Mouse (Mus musculus) spleen, postnatal 14 days (tissue): ENCODE data around the gene Crybg2.

ENCODE experiments used
- DNase-seq, 2 experiments: peaks; one replicate each; pipeline ENCODE4 v3.0.0; 2021 to 2022; ENCODE audit warnings: low spot score in 2 of 2

Crybg2 gene

DNA sequence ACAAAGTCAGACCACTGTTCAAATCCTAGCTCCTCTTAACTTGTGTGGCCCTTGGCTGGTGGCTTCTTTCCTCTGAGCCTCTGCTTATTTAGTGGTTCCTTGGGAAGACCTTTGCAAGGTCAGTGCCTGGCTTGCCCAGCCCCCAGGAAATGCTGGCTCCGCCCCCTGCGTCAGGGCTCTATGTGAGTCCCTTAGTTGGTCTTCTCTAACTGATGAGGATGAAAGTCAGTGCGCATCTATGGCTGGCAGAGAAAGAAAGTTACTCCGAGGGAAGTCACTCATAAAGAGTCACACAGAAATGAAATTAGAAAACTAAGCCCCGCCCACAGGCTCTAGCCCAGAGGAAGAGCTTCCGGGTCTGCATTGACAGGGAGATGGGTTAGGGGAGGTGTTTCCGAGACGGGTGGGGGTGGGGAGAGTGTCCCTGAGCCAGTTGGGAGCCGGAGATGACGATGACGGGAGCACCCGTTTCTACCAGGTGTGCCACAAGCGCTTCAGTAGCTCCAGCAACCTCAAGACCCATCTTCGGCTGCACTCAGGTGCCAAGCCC lies 2.4 kb upstream of the Crybg2 start:
- no peak for DNase-seq

DNA sequence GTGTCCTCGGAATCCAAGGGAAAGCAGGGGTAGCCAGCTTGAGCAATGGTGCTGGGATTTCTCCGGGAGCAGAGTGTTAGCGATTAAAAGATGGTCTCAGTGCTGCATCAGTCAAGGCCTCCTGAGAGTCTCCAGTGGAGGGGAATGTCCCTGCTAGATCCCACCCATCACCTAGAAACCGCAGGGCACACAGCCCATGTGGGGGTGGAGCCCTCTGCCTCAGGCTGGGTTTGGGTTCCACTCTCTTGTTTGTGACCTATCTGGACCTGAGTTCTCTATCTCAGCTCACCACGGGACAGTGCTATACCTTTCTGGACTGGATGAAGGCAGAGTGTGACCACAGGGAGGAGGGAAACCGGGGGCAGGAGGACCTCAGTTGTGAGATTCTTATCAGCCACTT lies 1.7 kb upstream of the Crybg2 start:
- no peak for DNase-seq

DNA sequence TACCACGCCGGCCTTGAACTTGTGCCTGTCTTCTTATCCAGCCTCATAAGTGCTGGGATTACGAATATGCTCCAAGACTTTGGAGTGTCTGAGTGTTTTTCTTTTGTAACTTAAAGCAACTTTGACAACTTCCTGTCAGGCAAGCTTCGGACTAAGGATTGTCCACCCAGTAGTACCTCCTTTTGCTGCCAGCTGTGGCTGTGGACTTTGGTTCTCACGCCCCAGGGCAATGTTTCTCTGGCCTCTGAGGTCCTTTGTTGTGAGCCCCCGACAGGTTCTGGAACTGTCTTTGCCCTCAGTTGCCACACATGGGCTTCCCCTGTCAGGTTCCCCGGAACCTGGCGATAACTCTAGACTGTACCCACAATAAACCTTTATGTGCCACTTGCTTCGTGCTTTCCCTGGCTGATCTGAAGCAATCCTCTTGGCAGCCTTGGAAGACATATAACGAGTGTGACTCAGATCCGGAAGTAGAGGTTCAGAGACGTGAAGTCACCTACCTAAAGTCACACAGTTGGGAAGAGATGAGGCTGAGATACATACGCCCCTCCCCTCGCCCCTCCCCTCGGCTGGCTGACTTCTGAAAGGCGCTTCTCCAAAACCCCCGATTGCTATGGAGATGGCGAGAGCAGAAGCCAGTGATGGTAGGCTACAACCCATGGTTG lies 683 bp downstream of the Crybg2 start:
- no peak for DNase-seq

DNA sequence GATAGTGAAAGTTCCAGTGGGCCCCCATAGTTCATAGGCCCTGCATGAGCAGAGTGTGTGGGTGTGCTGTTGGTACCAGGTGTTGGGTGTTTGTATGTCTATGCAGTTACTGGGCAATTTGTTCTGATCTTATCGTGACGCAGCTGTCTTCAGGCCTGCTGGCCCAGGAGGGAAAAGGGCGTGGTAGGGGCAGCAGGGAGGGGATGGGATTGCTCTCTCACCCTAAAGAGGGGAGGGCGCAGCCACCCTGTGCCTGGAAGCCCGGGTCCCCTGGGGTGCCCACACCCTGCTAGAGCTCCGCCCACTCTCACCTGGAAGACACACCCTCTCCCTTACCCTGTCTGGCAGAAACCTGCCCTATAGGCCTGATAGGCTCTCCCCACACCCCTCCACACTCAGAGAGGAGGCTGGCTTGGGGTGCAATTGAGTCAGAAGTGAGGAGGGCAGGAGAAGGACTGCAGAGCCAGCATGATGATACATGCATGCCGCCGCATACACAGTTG lies 1.4 kb downstream of the Crybg2 start:
- no peak for DNase-seq

DNA sequence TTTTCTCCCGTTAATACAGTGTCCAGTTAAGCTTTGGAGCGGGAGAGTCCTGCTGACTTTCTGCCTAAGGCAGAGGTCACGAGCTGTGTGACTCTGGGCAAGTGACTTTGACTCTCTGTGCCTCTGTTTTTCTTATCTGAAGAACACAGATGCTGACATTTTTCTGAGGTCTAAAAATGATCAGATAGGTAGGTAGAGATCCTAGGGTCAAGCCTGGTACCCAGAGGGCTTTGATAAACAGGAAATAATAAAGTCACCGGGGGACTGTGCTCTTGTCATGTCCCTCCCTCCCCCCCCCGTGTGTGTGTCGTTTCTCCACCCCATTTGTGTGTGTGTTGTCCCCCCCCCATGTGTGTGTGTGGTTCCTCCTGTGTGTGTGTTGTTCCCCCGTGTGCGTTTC lies 1.9 kb downstream of the Crybg2 start:
- no peak for DNase-seq

DNA sequence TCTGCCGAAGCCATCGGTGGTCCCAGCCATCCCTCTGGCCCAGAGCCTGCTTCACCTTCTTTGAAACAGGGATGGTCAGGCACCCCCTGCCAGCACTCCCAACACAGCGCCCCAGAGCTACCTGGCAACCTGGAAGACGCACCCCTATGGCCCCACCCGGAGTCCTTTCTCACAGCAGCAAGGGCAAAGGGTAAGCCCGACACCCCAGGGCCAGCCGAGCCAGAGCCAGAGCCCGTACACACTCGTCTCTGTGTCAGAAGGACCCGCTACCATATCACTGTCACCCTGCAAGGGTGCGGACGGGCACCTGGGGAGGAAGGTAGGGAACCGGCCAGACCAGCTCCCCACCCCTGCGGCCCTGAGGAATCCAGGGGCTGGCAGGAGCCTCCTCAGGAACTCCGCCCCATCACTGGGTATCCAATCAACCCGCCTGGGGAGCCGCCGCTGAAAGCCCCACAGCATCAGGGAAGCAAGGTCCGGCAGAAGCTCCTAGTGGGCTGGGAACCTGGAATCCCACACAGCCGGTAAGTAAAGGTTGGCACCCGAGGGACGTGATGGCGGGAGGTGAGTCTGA lies 4.9 kb downstream of the Crybg2 start:
- DNase-seq, result no peak

DNA sequence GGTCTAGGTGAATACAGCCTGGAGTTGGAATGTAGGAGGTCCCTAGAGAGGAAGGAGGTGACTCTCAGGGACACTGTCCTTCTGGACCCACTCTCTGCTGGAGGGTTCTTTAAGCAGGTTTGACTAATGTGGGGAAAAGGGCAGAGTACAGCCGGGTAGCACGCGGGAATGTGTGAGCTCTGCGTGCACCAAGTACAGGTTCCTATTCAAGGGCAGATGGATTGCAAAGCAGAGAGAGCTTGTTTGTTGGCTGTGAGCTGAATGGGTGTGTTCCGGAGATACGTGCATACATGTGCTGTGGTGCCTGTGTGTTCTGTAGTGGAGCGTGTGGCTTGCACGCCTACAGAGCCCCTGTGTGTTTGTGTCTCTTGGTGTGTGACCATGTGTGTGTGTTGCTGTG lies 6.8 kb downstream of the Crybg2 start:
- no peak for DNase-seq

DNA sequence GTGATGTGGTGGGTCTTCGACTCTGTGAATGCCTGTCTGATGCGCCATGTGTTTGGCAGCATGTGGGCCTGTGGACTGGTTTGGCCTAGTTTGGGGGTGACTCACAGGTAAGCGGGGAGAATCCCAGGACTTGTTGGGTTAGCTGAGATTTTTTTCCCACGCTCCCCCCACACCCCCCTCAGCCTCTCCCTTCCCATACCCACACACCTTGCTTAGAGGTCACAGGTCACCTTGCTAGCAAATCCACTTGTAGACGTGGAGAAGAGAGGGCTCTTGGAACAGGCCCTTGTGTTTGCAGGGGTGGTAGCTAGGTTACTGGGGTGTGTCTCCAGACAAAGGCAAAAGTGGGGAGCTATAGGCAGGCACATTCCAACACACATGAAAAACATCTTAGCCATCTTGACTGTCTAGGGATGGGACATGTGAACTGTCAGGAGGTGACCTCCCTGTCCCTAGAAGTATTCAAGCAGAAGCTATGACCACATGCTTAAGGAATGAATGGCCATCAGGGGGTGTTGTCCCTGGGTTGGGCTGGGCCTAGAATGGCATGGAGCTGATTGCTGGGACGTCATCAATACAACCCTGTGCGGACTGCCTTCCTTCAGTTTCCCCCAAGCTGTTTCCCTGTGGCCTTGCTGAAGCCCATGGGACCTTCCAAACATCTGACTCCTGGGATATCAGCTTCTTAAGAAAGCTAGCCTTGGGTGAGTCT lies 7.4 kb downstream of the Crybg2 start:
- no peak for DNase-seq

DNA sequence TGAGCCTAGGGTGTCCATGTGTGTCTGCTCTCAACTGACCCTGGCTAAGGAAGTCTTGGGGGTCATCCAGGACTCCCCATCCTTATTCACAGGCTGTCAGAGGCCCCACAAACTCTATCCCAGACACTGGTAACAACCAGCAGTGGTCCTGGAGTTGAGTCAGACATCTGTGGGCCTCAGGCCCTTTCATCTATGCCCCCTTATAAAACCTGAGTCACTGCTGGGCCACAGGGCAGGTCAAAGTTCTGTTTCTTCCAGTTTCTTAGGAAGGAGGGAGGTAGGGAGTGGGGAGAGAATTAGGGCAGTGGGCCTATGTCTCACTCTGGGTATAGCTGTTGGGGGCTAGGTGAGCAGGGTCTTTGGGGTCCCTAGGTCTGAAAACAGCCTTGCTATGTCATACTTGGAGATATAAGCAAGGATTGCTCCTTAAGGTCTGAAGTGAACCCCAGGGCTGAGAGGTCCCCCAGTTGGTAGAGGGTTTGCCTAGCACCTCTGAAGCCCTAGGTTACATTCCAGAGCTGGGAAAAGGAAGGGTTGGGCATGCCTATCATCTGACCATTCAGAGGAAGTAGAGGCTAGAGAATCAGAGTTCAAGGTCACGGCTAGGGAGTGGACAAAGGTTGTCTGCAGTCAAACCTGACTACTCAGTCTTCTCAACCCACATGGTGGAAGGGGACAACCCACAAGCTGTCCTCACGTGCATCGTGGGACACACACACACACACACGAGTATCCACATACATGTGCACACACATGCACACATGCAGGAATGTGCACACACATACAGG lies 8.4 kb downstream of the Crybg2 start:
- DNase-seq, result no peak

DNA sequence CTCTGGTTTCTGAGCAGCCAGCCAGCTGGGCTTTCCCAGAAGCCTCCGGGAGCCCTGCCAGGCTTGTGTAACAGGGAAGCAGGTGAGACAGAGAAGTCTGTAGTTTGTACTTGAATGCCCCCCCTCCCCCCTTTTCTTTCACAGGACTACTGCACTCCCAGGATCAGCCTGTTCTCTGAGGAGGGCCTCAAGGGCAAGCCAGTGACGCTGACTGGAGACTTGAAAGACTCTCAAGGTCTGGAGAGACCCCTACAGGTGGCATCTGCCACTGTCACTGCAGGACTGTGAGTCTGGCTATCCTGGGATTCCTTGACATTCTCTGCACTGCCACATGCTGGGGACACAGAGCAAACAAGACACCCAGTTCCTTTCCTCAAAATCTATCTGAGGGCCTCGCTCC lies 18.1 kb downstream of the Crybg2 start:
- DNase-seq, result no peak

DNA sequence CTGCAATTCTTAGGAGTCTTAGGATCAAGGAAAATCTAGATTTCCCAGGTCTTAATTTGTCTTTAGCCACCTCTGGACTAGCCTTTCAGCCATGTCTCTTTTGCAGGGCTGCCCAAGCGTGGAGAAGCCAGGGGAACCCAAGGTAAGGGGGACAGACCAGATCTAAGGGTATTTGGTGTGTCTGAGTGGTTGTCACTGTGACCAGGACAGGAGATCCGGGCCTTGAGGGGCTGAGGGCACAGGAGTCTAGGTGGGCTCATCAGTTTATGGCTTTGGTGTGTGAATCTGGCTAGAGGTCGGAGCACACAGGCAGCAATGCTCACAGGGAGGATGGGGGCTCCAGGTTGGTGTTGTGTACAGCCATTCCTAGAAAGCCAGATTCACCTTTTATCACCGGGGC lies 20.1 kb downstream of the Crybg2 start:
- DNase-seq, result no peak

DNA sequence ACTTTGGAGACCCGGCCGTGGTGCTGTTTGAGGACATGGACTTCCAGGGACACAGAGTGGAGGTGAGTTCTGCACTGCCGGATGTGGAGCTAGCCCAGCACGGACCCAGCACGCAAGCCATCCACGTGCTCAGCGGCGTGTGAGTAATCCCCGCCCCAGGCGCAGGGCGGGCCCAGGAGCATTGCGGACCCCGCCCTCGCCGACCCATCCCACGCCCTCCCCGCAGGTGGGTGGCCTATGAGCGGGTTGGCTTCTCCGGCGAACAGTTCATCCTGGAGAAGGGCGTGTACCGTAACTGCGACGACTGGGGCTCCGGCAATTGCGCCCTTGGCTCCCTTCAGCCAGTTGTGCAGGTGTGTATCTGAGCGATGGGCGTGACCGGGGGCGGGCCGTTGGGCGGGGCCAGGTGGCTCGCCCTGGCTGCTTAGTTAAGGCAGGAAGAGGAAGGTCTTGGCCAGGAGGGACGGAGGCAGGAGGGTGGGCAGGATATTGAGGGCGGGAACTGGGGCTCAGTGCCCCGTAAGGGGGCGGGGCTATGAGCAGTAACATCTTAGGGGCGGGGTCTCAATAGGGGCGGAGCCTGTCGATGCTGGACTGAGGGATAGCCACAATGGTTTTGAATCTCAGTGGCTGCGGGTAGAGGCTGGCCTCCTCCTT lies 21.2 kb downstream of the Crybg2 start:
- DNase-seq, result peak; percentile 75 to 76

DNA sequence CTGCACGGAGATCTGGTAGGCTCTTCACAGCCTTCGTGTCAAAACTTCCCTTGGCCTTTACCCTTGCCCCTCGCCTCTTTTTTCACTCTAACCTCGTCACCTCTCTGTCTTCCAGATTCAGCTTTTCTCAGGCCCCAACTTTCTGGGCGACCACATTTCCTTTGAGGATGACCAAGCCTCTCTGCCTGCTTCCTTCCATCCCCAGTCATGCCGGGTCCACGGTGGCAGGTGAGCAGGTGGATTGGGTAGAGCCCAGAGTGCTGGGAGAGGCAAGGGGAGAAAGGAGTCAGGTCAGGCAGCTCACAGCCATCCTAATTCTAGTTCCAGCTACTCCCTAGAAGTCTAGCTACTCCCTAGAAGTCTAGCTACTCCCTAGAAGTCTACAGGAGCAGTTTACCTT lies 21.8 kb downstream of the Crybg2 start:
- no peak for DNase-seq

DNA sequence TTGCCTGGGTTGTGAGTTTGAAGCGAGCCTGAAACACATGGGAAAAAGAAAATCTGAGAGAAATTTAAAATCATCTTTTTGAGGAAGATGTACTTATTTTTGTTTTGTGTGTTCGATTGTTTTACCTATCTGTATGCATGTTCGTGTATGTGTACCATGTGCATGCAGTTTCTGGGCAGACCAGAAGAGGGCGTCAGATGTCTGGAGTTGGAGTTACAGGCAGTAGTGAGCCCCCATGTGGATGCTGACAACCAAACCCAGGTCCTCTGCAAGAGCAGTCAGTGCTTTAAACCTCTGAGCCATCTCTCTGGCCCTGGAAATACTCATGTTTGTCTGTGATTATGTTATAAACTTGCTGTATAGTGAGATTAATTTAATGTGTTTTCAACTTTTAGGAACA lies 24.4 kb downstream of the Crybg2 start:
- DNase-seq, result no peak

DNA sequence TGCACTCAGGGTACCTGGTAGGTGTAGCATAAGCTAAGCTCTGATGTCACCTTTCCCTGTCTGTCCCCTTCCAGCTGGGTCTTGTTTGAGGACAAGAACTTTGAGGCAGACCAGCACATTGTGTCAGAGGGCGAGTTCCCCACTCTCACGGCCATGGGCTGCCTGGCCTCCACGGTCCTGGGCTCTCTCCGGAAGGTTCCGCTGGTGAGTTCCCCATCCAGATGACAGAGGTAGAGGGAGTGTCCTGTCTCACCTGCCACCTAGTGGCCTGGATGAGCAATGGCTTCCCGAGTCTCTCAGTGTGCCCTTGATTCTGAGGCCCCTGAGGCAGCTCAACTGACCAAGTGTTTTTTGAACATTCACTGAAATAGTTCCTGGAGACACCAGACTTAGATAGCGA lies 26.8 kb downstream of the Crybg2 start:
- DNase-seq, result no peak

DNA sequence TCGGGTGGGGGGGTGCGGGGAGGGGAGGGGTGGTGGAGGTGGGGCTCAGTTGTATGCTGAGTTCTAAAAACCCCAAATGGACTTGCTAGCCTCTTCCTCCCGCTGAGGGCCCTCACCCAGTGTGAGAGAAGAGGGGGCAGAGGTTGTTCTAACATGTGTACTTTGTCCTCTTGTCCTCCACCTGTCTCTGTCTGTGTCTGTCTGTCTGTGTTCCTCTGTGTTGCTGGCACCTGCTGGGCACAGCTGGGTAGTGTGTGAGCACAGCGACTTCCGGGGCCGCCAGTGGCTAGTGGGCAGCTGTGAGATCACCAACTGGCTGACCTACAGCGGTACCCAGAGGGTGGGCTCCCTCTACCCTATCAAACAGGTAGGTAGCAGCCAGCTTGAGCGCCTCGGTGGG lies 28.4 kb downstream of the Crybg2 start:
- no peak for DNase-seq

DNA sequence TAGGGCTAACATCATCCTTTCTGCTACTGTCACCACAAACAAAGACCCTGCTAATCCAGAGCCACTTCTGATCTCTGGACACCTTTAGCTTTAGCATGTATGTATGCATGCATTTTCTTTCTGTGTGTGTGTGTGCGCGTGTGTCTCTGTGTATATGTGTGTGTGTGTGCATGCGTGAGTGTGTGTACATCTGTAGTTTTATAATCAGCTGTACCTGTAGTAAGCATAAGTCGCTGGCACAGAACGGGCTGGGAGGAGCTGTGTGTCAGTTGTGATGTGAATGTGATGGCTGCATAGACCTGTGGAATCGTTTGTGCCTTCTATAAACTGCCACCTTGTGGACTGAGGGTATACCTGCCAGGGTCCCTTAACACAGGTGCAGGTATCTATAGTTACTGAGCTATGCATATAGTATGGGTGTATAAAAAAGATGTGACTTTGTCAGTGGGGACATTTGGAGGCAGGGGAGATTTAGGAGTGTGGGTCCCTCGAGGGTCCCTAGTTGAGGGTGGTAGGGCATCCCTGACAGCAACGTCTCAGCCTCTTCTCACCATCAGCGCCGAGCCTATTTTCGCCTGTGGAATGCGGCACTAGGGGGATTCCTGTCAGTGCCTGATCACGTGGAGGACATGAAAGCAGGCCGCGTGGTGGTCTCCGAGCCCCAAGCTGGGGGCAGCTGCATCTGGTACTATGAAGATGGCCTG lies 30.1 kb downstream of the Crybg2 start:
- no peak for DNase-seq

DNA sequence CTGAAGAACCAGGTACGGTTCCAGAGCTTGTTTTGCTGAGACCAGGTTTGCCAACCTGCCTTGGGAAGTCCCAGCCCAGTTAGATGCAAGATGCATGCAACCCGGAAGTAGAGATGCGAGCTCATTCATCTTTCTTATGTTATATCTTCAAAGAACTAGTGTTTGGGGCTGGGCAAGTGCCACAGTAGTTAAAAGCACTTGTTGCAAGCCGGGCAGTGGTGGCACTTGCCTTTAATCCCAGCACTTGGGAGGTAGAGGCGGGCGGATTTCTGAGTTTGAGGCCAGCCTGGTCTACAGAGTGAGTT lies 30.6 kb downstream of the Crybg2 start:
- DNase-seq, result no peak

DNA sequence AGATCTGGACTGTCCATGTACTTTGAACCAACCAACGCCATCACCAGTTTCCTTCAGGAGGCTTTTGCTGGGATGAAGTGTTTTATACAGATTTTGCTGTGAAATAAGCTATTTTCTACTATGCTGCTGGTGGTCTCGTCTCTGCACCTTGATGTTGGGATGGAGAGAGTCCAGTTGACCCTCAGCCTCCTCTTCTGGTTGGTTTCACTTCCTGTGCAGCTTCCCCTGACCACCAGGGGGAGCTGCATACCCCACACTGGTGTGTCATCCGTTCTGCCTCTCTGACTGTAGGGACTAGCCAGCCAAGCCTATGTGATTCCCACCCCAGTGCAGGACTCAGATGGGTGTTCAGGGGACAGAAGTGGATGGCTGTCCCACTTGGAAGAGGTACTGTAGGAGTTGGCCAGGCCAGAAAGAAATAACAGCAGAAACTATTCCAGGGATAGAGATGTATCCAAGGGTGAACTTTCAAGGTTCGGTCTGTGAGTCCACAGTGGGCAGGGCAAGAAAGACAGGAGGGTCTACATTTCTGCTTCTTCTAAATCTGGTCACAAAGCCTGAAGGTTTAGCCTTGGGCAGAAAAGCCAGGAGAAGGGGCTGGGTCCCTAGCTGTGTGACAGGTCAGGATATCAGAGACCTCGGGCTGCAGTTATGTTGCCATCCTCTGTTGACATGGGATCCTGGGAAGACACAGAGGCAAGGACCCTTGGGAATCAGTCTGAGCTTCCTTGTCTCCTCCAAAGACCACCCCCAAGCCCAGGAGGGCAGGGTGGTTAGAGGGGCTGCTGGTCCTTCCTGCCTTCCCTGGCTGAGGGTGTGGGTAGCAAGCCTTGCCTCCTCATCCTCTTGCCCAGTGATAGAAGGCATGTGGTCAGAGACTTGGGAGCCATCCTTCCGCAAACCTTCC lies 32.0 kb downstream of the Crybg2 start:
- peak; percentile 52 to 75 for DNase-seq

DNA sequence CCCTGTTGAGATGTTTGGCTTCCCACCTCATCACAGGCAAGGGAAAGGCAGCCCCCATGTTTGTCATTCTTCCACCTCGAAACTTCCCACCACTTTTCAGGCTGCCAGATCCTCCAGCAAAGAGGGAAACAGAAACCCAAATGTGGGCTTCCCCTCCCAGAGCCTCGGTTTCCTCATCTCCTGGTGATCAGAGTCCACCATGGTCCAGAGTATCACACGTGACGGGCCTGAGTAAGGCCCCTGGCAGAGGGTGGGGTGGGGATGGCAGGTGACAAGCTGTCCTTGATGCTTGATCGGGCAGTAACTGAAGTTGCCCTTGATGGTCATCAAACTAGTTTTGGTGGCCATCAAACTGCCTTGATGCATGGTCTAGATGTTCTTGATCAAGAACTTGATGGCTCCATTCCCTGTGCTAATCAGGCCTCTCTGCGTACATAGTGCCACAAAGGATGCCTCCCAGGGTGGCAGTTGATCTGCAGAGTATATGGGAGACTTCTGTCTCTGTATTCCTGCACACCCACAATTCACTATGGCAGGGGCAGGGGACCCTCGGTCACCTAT lies 33.5 kb downstream of the Crybg2 start:
- DNase-seq, result no peak
